In genomic region chr9:70266186-70266585, GRCm38 (mm10) we compare ENCODE assay signal across 24 mouse cellular contexts. TPM values are rescaled to one million over a fixed set of nuclear protein-coding genes. Genes with fewer than 3 reads are reported as not detected.
A peak's percentile ranks its signal among the peaks of the same experiment; 100 is the strongest.
DNase-seq lines count a peak whose midpoint lies in the region; ATAC-seq and TF ChIP-seq lines count a peak whose summit lies in the region.
"Had no signal": no experiment of that assay in that cellular context is flagged by ENCODE, and none has a peak within 500 bp of the region (broad histone marks: within the 10 kb centered on the region; RNA-seq: fewer than 3 reads in every experiment).

No protein-coding gene starts in this region.

- no peak overlapping the region for H3K9ac ChIP-seq in kidney, embryonic 16.5 days (replicated peaks; ENCODE audit: low read length)
- no peak overlapping the region for H3K9ac ChIP-seq in liver, adult 2 months (ENCODE audit: low read depth, low read length)
- no peak overlapping the region for H3K9ac ChIP-seq in liver, embryonic 11.5 days (ENCODE audit: low read depth, low read length)
- H3K9ac ChIP-seq: embryonic facial prominence, embryonic 13.5 days; embryonic facial prominence, embryonic 15.5 days; forebrain, embryonic 12.5 days had no signal

- no peak for TF ChIP-seq POLR2A in kidney, adult 2 months (IDR thresholded peaks at IDR 0.05; ENCODE audit: low read depth, low read length)
- TF ChIP-seq POLR2A in liver, adult 2 months (IDR thresholded peaks at IDR 0.05; ENCODE audit: extremely low read depth, insufficient read depth, low read length) = no peak
- TF ChIP-seq POLR2A in spleen, adult 2 months (IDR thresholded peaks at IDR 0.05; ENCODE audit: low read depth, low read length) = no peak
- TF ChIP-seq POLR2A in small intestine, adult 2 months (IDR thresholded peaks at IDR 0.05; ENCODE audit: low read depth, low read length) = no peak

- no peaks in the 10 kb centered on the region for H3K9me3 ChIP-seq in kidney, embryonic 16.5 days (ENCODE audit: low read length)
- no peaks in the 10 kb centered on the region for H3K9me3 ChIP-seq in liver, embryonic 11.5 days (ENCODE audit: control insufficient read depth, low read length)
- H3K9me3 ChIP-seq: embryonic facial prominence, embryonic 13.5 days; embryonic facial prominence, embryonic 15.5 days; forebrain, embryonic 10.5 days; forebrain, embryonic 12.5 days had no signal

- H3K4me3 ChIP-seq in kidney, adult 2 months (ENCODE audit: insufficient read depth, low read depth, low read length) = no peak overlapping the region
- H3K4me3 ChIP-seq in kidney, embryonic 16.5 days (ENCODE audit: low read length) = no peak overlapping the region
- no peak overlapping the region for H3K4me3 ChIP-seq in liver, adult 2 months (ENCODE audit: insufficient read depth, low read depth, low read length)
- H3K4me3 ChIP-seq in liver, embryonic 11.5 days (ENCODE audit: low read depth, low read length) = no peak overlapping the region
- no peak overlapping the region for H3K4me3 ChIP-seq in spleen, adult 2 months (ENCODE audit: extremely low read depth, insufficient read depth, insufficient read length)
- no peak overlapping the region for H3K4me3 ChIP-seq in small intestine, adult 2 months (ENCODE audit: low read depth, low read length)
- H3K4me3 ChIP-seq: embryonic facial prominence, embryonic 13.5 days; embryonic facial prominence, embryonic 15.5 days; erythroblast, embryonic 14.5 days; forebrain, embryonic 10.5 days; forebrain, embryonic 12.5 days had no signal

- no peak overlapping the region for H3K4me2 ChIP-seq in kidney, embryonic 16.5 days (replicated peaks; ENCODE audit: low read depth, low read length)
- no peak overlapping the region for H3K4me2 ChIP-seq in liver, embryonic 11.5 days
- H3K4me2 ChIP-seq: embryonic facial prominence, embryonic 13.5 days; embryonic facial prominence, embryonic 15.5 days; forebrain, embryonic 12.5 days had no signal

- H3K36me3 ChIP-seq in kidney, adult 2 months (ENCODE audit: control insufficient read depth, insufficient read depth, low read length) = no peaks in the 10 kb centered on the region
- no peaks in the 10 kb centered on the region for H3K36me3 ChIP-seq in kidney, embryonic 16.5 days (ENCODE audit: insufficient read depth, low read length)
- no peaks in the 10 kb centered on the region for H3K36me3 ChIP-seq in liver, adult 2 months (ENCODE audit: control insufficient read depth, insufficient read depth, low read length)
- no peaks in the 10 kb centered on the region for H3K36me3 ChIP-seq in liver, embryonic 11.5 days (ENCODE audit: control insufficient read depth, insufficient read depth, low read length)
- peaks cover 1% of the 10 kb centered on the region; the same call in 1 of the 2 replicates for H3K36me3 ChIP-seq in spleen, adult 2 months (ENCODE audit: control insufficient read depth, insufficient read depth, low read length)
- no peaks in the 10 kb centered on the region for H3K36me3 ChIP-seq in small intestine, adult 2 months (ENCODE audit: control insufficient read depth, insufficient read depth, low read length)
- H3K36me3 ChIP-seq: embryonic facial prominence, embryonic 13.5 days; embryonic facial prominence, embryonic 15.5 days; forebrain, embryonic 10.5 days; forebrain, embryonic 12.5 days had no signal

- no peak for ATAC-seq in kidney, embryonic 16.5 days (ENCODE audit: low FRiP score, low TSS enrichment)
- ATAC-seq in liver, embryonic 11.5 days (replicated peaks; ENCODE audit: low FRiP score) = no peak
- ATAC-seq in CD4-positive, CD25-positive, alpha-beta regulatory T cell, adult 4 months = no peak
- ATAC-seq: forebrain, embryonic 14.5 days; forebrain, embryonic 16.5 days had no signal

- peaks cover 53% of the 10 kb centered on the region for H3K4me1 ChIP-seq in kidney, adult 2 months (ENCODE audit: control insufficient read depth, insufficient read depth, low read length)
- peaks cover 28% of the 10 kb centered on the region for H3K4me1 ChIP-seq in kidney, embryonic 16.5 days (ENCODE audit: insufficient read depth, low read length)
- H3K4me1 ChIP-seq in liver, adult 2 months (ENCODE audit: control insufficient read depth, insufficient read depth, low read length) = peaks cover 53% of the 10 kb centered on the region
- no peaks in the 10 kb centered on the region for H3K4me1 ChIP-seq in liver, embryonic 11.5 days (replicated peaks; ENCODE audit: control insufficient read depth, insufficient read depth, low read length)
- H3K4me1 ChIP-seq in spleen, adult 2 months (ENCODE audit: control insufficient read depth, insufficient read depth, insufficient read length) = peaks cover 21% of the 10 kb centered on the region
- H3K4me1 ChIP-seq in small intestine, adult 2 months (ENCODE audit: control insufficient read depth, insufficient read depth, insufficient read length, low read length) = peaks cover 34% of the 10 kb centered on the region

- no peak for TF ChIP-seq CTCF in kidney, adult 2 months (conservative IDR thresholded peaks at IDR 0.05; ENCODE audit: insufficient read depth, insufficient read length, low read depth, low read length)
- TF ChIP-seq CTCF in liver, adult 2 months (IDR thresholded peaks at IDR 0.05; ENCODE audit: low read depth, low read length) = no peak
- TF ChIP-seq CTCF in spleen, adult 2 months (IDR thresholded peaks at IDR 0.05; ENCODE audit: extremely low read depth, insufficient read depth, insufficient read length, insufficient replicate concordance) = no peak
- TF ChIP-seq CTCF in small intestine, adult 2 months (IDR thresholded peaks at IDR 0.05; ENCODE audit: extremely low read depth, insufficient read length, insufficient replicate concordance, low read depth, low read length) = no peak

- H3K79me2 ChIP-seq in liver, adult 2 months (ENCODE audit: control insufficient read depth, insufficient read depth, low read length) = peaks cover 51% of the 10 kb centered on the region; the same call in 1 of the 2 replicates

- WGBS in kidney, adult 2 months = 90% methylated on average over 2 of the region's 2 CpGs
- WGBS in kidney, embryonic 16.5 days = 91% methylated on average over 2 of the region's 2 CpGs
- WGBS in liver, adult 2 months = 61% methylated on average over 2 of the region's 2 CpGs
- WGBS in liver, embryonic 11.5 days = 89% methylated on average over 2 of the region's 2 CpGs
- 72% methylated on average over 2 of the region's 2 CpGs for WGBS in spleen, adult 2 months
- WGBS in small intestine, adult 2 months = 97% methylated on average over 2 of the region's 2 CpGs

- H3K27ac ChIP-seq in kidney, adult 2 months (ENCODE audit: insufficient read depth, low read depth, low read length) = peak overlapping the region; percentile 54; the same call in 1 of the 2 replicates
- H3K27ac ChIP-seq in kidney, embryonic 16.5 days (ENCODE audit: low read length) = no peak overlapping the region
- peak overlapping the region; percentile 76 for H3K27ac ChIP-seq in liver, adult 2 months (replicated peaks; ENCODE audit: insufficient read depth, low read depth, low read length)
- no peak overlapping the region for H3K27ac ChIP-seq in liver, embryonic 11.5 days (ENCODE audit: low read depth, low read length)
- peak overlapping the region; percentile 5; the same call in 1 of the 2 replicates for H3K27ac ChIP-seq in spleen, adult 2 months (ENCODE audit: insufficient read depth, low read length)
- peak overlapping the region; percentile 49 for H3K27ac ChIP-seq in small intestine, adult 2 months (ENCODE audit: insufficient read depth, low read depth, low read length)
- H3K27ac ChIP-seq: embryonic facial prominence, embryonic 13.5 days; embryonic facial prominence, embryonic 15.5 days; forebrain, embryonic 10.5 days; forebrain, embryonic 12.5 days had no signal

- no peak for DNase-seq in kidney, adult 2 months
- DNase-seq in liver, adult 2 months (ENCODE audit: extremely low read depth, low read depth, low spot score) = peak; percentile 52
- DNase-seq in liver, embryonic 11.5 days (ENCODE audit: low spot score) = no peak
- DNase-seq in spleen, adult 2 months (ENCODE audit: low read depth in 1 of 2, low spot score in 2 of 2) = no peak
- DNase-seq in spleen, postnatal 10 days (ENCODE audit: low spot score in 2 of 2) = no peak
- DNase-seq: adrenal gland, adult 2 months; adrenal gland, postnatal 10 days; adrenal gland, postnatal 25 days; cerebellum, adult 11 months; cerebellum, adult 18-20 months; cerebellum, adult 8-10 months; cerebellum, adult 9-11 months; cerebellum, postnatal 36 days; embryo, embryonic 11 days had no signal

- no peaks in the 10 kb centered on the region for H3K27me3 ChIP-seq in kidney, adult 2 months (replicated peaks; ENCODE audit: control insufficient read depth, insufficient read depth, low read length)
- no peaks in the 10 kb centered on the region for H3K27me3 ChIP-seq in kidney, embryonic 16.5 days (ENCODE audit: insufficient read depth, low read length)
- no peaks in the 10 kb centered on the region for H3K27me3 ChIP-seq in liver, adult 2 months (ENCODE audit: control insufficient read depth, insufficient read depth, low read length)
- no peaks in the 10 kb centered on the region for H3K27me3 ChIP-seq in liver, embryonic 11.5 days (replicated peaks; ENCODE audit: control insufficient read depth, insufficient read depth, low read length)
- H3K27me3 ChIP-seq in spleen, adult 2 months (ENCODE audit: control insufficient read depth, insufficient read depth, low read length) = no peaks in the 10 kb centered on the region
- no peaks in the 10 kb centered on the region for H3K27me3 ChIP-seq in small intestine, adult 2 months (ENCODE audit: control insufficient read depth, insufficient read depth, low read length)
- H3K27me3 ChIP-seq: embryonic facial prominence, embryonic 13.5 days; embryonic facial prominence, embryonic 15.5 days; forebrain, embryonic 12.5 days had no signal

RNA-seq across cellular contexts. Expression of gene Myo1e, which starts 59.0 kb away (rescaled TPM):
- polyA plus RNA-seq in kidney, adult 2 months (2012; rRNA removed) = 13.1 and 14.5 TPM in 2 replicates
- polyA plus RNA-seq in kidney, embryonic 16.5 days (2015; fragmentation: Nextera tagmentation; extraction: Ambion mirVana) = 26.4 and 27.8 TPM in 2 replicates
- total RNA-seq in liver, adult 2 months (2014; rRNA removed) = 25.1 and 27.2 TPM in 2 replicates
- 9.2 and 11.2 TPM in 2 replicates for polyA plus RNA-seq in liver, adult 2 months (2012; rRNA removed)
- 5.9 and 6.1 TPM in 2 replicates for polyA plus RNA-seq in liver, embryonic 11.5 days (2014; fragmentation: Nextera tagmentation; extraction: Ambion mirVana)
- 15.4 and 16.6 TPM in 2 replicates for polyA plus RNA-seq in spleen, adult 2 months (2012; rRNA removed)
- 7.1 and 19.5 TPM in 2 replicates for polyA plus RNA-seq in small intestine, adult 2 months (2012; rRNA removed)
- polyA plus RNA-seq in CD4-positive, CD25-positive, alpha-beta regulatory T cell, adult 4 months (2017; shearing (Covaris generic)) = 10 to 100 TPM; 32.1 to 54.1 TPM

Comparison
In these comparisons a context has a peak if more than half of its experiments do, and no peak if none do; other contexts are left out.
1. H3K27ac ChIP-seq: peak in kidney, adult 2 months (single experiment), liver, adult 2 months (single experiment), spleen, adult 2 months (single experiment) and small intestine, adult 2 months (single experiment); none in kidney, embryonic 16.5 days (single experiment) and liver, embryonic 11.5 days (single experiment).